Mouse (Mus musculus): ENCODE measurements around the gene Slc16a9. TPM values are rescaled to one million over a fixed set of nuclear protein-coding genes. Genes with fewer than 3 reads are reported as not detected.

Gene Slc16a9
- polyA plus RNA-seq, 1 experiment = 3.7 TPM

DNA sequence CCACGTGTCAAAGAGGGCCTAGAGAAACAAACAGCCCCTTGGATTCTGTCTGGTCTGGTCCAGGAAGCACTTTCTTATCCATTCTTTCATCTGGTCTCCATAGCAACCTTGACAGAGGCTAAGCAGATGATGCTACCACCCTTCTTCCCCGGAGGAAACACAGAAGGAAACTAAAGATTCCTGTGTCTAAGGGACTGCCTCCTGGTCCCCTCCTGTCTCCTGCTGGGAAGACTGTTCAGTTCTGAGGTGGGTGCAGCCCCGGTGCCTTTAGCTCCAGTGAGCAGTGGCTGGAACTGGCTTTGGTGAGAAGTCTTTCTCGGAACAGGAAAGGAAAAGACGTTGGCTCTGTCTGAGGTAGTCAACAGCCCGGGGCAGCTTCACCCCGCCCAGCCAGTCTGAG is 47.1 kb downstream of the Slc16a9 start:
- 26% methylated on average over 7 of the region's 7 CpGs for WGBS
- H3K27me3 ChIP-seq (ENCODE audit: control insufficient read depth, insufficient read depth, low read length) = no peaks in the 10 kb centered on the region
- DNase-seq = no peak
- H3K27ac ChIP-seq (ENCODE audit: insufficient read depth, low read length) = no peak overlapping the region
- TF ChIP-seq CTCF (IDR thresholded peaks at IDR 0.05; ENCODE audit: borderline replicate concordance, insufficient read depth, low read depth, low read length) = no peak
- TF ChIP-seq POLR2A (IDR thresholded peaks at IDR 0.05; ENCODE audit: borderline replicate concordance, insufficient read depth, low read length) = no peak
- H3K4me3 ChIP-seq (replicated peaks; ENCODE audit: insufficient read depth, low read depth, low read length) = no peak overlapping the region
- H3K4me1 ChIP-seq (ENCODE audit: control insufficient read depth, insufficient read depth, low read length) = no peaks in the 10 kb centered on the region

GRCm38 (mm10) chr10:70294094-70294493 is 49.2 kb downstream of the Slc16a9 start:
- H3K4me1 ChIP-seq (ENCODE audit: control insufficient read depth, insufficient read depth, low read length) = no peaks in the 10 kb centered on the region
- WGBS = 62% methylated on average over 8 of the region's 8 CpGs
- TF ChIP-seq POLR2A (IDR thresholded peaks at IDR 0.05; ENCODE audit: borderline replicate concordance, insufficient read depth, low read length) (no peak), CTCF (IDR thresholded peaks at IDR 0.05; ENCODE audit: borderline replicate concordance, insufficient read depth, low read depth, low read length) (no peak)

GRCm38 (mm10) chr10:70296531-70297366 is 51.8 kb downstream of the Slc16a9 start:
- Histone ChIP-seq H3K27me3 (ENCODE audit: control insufficient read depth, insufficient read depth, low read length) (no peaks in the 10 kb centered on the region), H3K27ac (ENCODE audit: insufficient read depth, low read length) (no peak overlapping the region), H3K4me3 (replicated peaks; ENCODE audit: insufficient read depth, low read depth, low read length) (peak overlapping the region; percentile 39), H3K4me1 (ENCODE audit: control insufficient read depth, insufficient read depth, low read length) (no peaks in the 10 kb centered on the region)
- DNase-seq = peak; percentile 82 to 83
- TF ChIP-seq POLR2A (IDR thresholded peaks at IDR 0.05; ENCODE audit: borderline replicate concordance, insufficient read depth, low read length) = no peak
- TF ChIP-seq CTCF (IDR thresholded peaks at IDR 0.05; ENCODE audit: borderline replicate concordance, insufficient read depth, low read depth, low read length) = peak; percentile 80
- 6% methylated on average over 20 of the region's 20 CpGs for WGBS

More at GRCm38 (mm10) chr10:70294094-70294493, 49.2 kb downstream of the Slc16a9 start:
- H3K27ac ChIP-seq (ENCODE audit: insufficient read depth, low read length) = no peak overlapping the region
- H3K4me3 ChIP-seq (replicated peaks; ENCODE audit: insufficient read depth, low read depth, low read length) = no peak overlapping the region
- no peak for DNase-seq
- H3K27me3 ChIP-seq (ENCODE audit: control insufficient read depth, insufficient read depth, low read length) = no peaks in the 10 kb centered on the region

DNA sequence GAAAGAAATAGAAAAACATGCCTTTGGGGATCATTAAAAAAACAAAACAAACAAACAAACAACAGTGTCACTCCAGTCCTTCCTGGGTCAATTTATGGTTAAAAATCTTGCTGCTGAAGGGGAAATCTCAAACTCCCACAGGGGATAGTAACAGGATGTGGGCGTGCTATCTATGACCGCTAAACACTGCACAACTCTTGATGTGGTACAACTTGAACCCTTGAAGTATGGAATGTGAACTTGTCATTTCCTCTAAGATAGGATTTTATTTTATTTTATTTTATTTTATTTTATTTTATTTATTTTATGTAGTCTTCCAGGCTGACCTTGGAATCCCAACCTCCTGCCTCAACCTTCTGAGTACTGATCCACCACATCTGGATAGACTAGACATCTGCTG is 54.2 kb downstream of the Slc16a9 start:
- WGBS = 88% methylated on average over 2 of the region's 2 CpGs
- DNase-seq = no peak
- no peaks in the 10 kb centered on the region for H3K4me1 ChIP-seq (ENCODE audit: control insufficient read depth, insufficient read depth, low read length)
- H3K4me3 ChIP-seq (replicated peaks; ENCODE audit: insufficient read depth, low read depth, low read length) = no peak overlapping the region
- TF ChIP-seq CTCF (IDR thresholded peaks at IDR 0.05; ENCODE audit: borderline replicate concordance, insufficient read depth, low read depth, low read length) (no peak), POLR2A (IDR thresholded peaks at IDR 0.05; ENCODE audit: borderline replicate concordance, insufficient read depth, low read length) (no peak)
- H3K27ac ChIP-seq (ENCODE audit: insufficient read depth, low read length) = no peak overlapping the region
- no peaks in the 10 kb centered on the region for H3K27me3 ChIP-seq (ENCODE audit: control insufficient read depth, insufficient read depth, low read length)

DNA sequence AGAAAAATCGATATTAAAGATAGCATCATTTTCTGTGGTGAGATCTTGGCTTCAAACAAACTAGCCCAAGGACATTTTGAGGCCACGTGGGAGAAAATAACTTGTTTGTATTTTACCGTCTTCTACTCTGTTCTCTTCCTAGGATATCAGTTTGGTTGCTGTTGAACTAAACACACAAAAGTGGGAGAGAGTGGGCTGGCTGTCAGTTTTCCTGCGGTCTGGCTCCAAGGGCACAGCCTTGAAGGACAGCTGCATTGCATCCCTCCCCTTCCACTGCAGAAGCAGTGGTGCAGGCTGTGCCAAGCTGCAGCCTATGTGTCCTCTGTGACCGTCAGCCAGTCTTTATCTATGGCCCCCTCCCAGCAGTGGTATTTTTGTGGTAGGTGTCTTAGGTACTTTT is 54.8 kb downstream of the Slc16a9 start:
- Histone ChIP-seq H3K4me1 (ENCODE audit: control insufficient read depth, insufficient read depth, low read length) (no peaks in the 10 kb centered on the region), H3K27ac (ENCODE audit: insufficient read depth, low read length) (no peak overlapping the region), H3K27me3 (ENCODE audit: control insufficient read depth, insufficient read depth, low read length) (no peaks in the 10 kb centered on the region), H3K4me3 (replicated peaks; ENCODE audit: insufficient read depth, low read depth, low read length) (no peak overlapping the region)
- DNase-seq = no peak
- TF ChIP-seq POLR2A (IDR thresholded peaks at IDR 0.05; ENCODE audit: borderline replicate concordance, insufficient read depth, low read length) (no peak), CTCF (IDR thresholded peaks at IDR 0.05; ENCODE audit: borderline replicate concordance, insufficient read depth, low read depth, low read length) (no peak)
- 56% methylated on average over 5 of the region's 5 CpGs for WGBS

- H3K4me3 ChIP-seq (replicated peaks; ENCODE audit: insufficient read depth, low read depth, low read length) = no peak overlapping the region
- whole genome bisulfite sequencing = 62% methylated on average over 2 of the region's 2 CpGs
- no peak overlapping the region for H3K27ac ChIP-seq (ENCODE audit: insufficient read depth, low read length)
- H3K4me1 ChIP-seq (ENCODE audit: control insufficient read depth, insufficient read depth, low read length) = no peaks in the 10 kb centered on the region
- DNase-seq = no peak
- no peak for TF ChIP-seq CTCF (IDR thresholded peaks at IDR 0.05; ENCODE audit: borderline replicate concordance, insufficient read depth, low read depth, low read length)
- no peak for TF ChIP-seq POLR2A (IDR thresholded peaks at IDR 0.05; ENCODE audit: borderline replicate concordance, insufficient read depth, low read length)
- no peaks in the 10 kb centered on the region for H3K27me3 ChIP-seq (ENCODE audit: control insufficient read depth, insufficient read depth, low read length)
Measured at GRCm38 (mm10) chr10:70301190-70301589, 56.3 kb downstream of the Slc16a9 start.

GRCm38 (mm10) chr10:70303203-70303602 is 58.3 kb downstream of the Slc16a9 start:
- Histone ChIP-seq H3K4me1 (ENCODE audit: control insufficient read depth, insufficient read depth, low read length) (no peaks in the 10 kb centered on the region), H3K4me3 (replicated peaks; ENCODE audit: insufficient read depth, low read depth, low read length) (no peak overlapping the region), H3K27ac (ENCODE audit: insufficient read depth, low read length) (no peak overlapping the region), H3K27me3 (ENCODE audit: control insufficient read depth, insufficient read depth, low read length) (no peaks in the 10 kb centered on the region)
- 84% methylated on average over 6 of the region's 6 CpGs for WGBS
- no peak for DNase-seq
- peak; percentile 9; the same call in 1 of the 2 replicates for TF ChIP-seq CTCF (IDR thresholded peaks at IDR 0.05; ENCODE audit: borderline replicate concordance, insufficient read depth, low read depth, low read length)
- TF ChIP-seq POLR2A (IDR thresholded peaks at IDR 0.05; ENCODE audit: borderline replicate concordance, insufficient read depth, low read length) = no peak

DNA sequence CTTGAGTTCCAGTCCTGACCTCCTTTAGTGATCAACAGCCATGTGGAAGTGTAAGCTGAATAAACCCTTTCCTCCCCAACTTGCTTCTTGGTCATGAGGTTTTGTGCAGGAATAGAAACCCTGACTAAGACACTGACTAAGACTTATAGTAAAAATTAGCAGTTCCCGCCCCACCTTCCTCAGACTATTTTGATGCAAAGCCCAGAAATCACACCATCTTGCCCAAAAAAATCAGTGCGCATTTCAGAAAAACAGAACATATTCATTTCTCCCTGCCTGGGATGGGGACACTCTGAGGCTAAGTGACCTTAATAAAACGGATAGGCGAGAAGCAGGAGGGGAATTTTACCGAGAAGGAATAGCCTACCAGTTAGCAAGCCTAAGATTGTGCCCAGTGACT is 60.8 kb downstream of the Slc16a9 start:
- Histone ChIP-seq H3K27ac (ENCODE audit: insufficient read depth, low read length) (no peak overlapping the region), H3K4me1 (ENCODE audit: control insufficient read depth, insufficient read depth, low read length) (no peaks in the 10 kb centered on the region), H3K4me3 (replicated peaks; ENCODE audit: insufficient read depth, low read depth, low read length) (no peak overlapping the region), H3K27me3 (ENCODE audit: control insufficient read depth, insufficient read depth, low read length) (no peaks in the 10 kb centered on the region)
- TF ChIP-seq CTCF (IDR thresholded peaks at IDR 0.05; ENCODE audit: borderline replicate concordance, insufficient read depth, low read depth, low read length) = no peak
- TF ChIP-seq POLR2A (IDR thresholded peaks at IDR 0.05; ENCODE audit: borderline replicate concordance, insufficient read depth, low read length) = no peak
- WGBS = 88% methylated on average over 5 of the region's 5 CpGs
- no peak for DNase-seq
